Mouse (Mus musculus) CD4-positive, CD25-positive, alpha-beta regulatory T cell, adult 2 months (primary cell): ENCODE measurements around the gene Themis2.

ENCODE experiments used
- DNase-seq: peaks from one replicate; pipeline ENCODE4 v3.0.0-alpha.2; 2012; ENCODE audit warnings: low read depth, low spot score

Gene Themis2

GRCm38 (mm10) chr4:132796196-132796886, at the start of gene Themis2:
Themis2 (minus strand) TSS chr4:132796387.
- peak; percentile 87 for DNase-seq

DNA sequence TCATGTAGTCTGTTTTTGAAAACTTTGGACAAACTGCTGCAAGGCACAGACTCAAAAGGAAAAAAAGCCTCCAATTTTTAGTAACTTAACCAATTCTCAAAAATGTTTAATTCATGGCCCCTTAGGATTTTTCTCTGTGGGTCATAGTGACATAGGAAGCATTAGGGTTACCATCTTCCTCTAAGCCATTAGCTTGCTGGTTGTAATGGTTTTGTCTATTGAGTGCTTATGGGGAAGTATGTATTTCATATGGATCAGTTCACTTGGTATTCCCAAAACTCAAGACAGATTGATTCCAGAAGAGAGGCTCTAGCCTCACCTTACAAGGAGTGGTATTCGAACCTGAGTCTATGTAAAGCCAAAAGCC, 47.5 kb upstream of the Themis2 start:
- no peak for DNase-seq

DNA sequence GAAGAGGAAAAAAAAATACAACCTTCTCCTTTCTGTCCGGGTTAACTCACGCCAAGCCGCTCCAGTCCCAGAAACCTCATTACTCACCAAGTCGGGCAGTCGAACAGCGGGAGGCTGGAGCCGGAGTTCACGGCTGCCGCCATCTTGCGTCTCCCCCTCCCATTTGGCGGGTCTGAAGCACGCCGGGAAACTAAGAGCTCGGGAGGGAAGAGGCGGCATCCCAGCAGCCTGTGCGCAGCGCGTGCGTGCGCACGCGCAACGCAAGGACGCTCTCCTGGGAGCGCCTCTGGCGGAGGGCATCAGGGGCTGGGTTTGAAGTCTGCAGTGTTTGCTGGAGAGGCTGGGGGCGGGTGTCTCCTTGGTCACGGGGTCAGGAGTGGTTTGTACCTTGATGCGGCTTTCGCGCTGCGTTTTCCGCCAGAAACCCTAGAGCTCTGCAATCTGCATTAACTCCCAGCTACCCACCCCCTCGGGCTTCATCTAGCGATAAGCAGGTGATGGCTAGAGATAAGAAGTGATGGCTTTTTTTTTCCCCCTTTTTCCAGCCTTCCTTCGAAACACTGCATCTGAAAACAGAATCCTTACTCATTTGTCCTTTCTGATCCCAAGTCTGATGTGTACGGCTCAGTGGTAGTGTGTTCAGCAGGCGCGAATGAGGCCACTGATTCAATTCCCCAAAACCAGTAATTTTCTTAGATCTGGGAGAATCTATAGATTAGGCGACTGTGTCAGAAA, 47.0 kb upstream of the Themis2 start, which contains the start of gene Ppp1r8:
Gene Ppp1r8, minus strand, starts transcription at position 200 of the 735 bp plus-strand sequence.
- DNase-seq: peak; percentile 95

- DNase-seq: peak; percentile 45
Observed at GRCm38 (mm10) chr4:132842281-132842906, 46.2 kb upstream of the Themis2 start.

- DNase-seq: no peak
Observed at GRCm38 (mm10) chr4:132841493-132841892, 45.3 kb upstream of the Themis2 start.

- DNase-seq: peak; percentile 86
Observed at GRCm38 (mm10) chr4:132823614-132824366, 27.6 kb upstream of the Themis2 start.

DNA sequence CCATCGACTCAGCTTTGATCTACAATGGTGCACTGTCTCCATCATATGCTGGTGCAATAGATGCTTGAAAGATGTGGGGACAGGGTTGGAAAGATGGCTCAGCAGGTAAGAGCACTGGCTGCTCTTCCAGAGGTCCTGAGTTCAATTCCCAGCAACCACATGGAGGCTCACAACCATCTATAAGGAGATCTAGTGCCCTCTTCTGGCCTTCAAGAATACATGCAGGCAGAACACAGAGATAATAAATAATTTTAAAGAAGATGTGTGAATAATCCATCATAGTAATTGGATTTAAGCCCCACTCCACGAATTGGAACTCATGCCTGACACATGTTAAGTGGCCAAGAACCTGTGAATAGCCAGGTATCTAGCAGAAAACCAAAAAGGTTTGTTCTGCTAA, 22.3 kb upstream of the Themis2 start:
- DNase-seq: no peak

- DNase-seq: no peak
Observed at GRCm38 (mm10) chr4:132816855-132817254, 20.7 kb upstream of the Themis2 start.

GRCm38 (mm10) chr4:132816404-132816803, 20.2 kb upstream of the Themis2 start:
- no peak for DNase-seq

DNA sequence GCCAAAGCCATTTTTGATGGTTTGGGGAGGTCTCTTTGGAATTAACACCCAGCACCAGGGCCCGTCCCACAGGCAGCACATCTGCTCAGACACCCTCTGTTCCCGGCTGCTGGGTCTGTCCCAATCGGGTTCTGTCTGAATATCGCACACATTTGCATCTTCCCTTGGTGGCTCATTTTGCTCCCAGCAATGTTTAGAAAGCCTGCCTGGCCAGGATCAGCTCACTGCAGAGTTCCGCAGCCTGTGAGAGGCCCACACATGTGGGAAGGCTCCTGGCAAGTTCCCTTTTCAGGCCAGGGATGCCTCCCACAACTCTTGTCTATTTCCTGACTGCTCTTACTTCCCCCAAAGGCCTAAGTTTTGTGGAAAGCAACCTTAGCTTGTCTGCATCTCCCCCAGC, 13.4 kb upstream of the Themis2 start:
- DNase-seq: no peak

GRCm38 (mm10) chr4:132807771-132808641, 11.8 kb upstream of the Themis2 start:
- peak; percentile 23 for DNase-seq

DNA sequence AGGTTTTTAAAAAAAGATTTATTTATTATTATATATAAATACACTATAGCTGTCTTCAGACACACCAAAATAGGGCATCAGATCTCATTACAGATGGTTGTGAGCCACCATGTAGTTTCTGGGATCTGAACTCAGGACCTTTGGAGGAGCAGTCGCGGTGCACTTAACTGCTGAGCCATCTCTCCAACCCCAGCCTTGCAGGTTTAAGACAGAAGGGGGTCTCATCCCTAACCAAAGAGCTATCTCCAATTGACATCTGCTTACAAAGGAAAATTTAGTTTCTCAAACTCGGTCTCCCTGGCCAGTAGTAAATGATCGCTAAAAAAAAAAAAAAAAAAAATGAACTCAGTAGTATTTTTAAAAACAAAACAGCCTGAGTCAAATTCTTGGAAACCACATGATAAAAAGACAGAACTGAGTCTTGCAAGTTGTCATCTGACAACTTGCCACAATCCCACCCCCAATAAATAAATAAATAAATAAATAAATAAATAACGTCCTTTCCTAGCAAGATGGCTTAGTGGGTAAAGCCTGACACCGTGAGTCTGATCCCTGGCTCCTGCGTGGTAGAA, 10.5 kb upstream of the Themis2 start:
- no peak for DNase-seq

GRCm38 (mm10) chr4:132805599-132806197, 9.5 kb upstream of the Themis2 start:
- DNase-seq: no peak

- no peak for DNase-seq
Observed at GRCm38 (mm10) chr4:132805146-132805545, 9.0 kb upstream of the Themis2 start.

DNA sequence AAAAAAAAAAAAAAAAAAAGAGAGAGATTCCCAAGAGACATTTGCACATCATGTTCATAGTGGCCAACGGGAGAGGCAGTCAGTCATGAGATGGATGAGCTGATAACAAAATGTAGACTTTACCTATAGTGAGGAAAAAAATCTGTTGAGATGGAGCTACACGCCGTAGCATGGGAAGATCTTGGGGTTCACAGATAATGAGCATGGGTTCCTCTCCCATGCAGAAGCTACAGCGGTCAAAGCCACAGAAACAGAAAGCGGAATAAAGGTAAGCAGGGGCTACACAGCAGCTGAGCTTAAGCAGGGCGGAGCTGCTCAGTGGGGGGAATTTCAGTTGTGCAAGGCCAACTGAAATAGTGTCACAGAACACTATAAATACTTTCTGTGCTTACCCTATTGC, 8.1 kb upstream of the Themis2 start:
- DNase-seq: no peak

DNA sequence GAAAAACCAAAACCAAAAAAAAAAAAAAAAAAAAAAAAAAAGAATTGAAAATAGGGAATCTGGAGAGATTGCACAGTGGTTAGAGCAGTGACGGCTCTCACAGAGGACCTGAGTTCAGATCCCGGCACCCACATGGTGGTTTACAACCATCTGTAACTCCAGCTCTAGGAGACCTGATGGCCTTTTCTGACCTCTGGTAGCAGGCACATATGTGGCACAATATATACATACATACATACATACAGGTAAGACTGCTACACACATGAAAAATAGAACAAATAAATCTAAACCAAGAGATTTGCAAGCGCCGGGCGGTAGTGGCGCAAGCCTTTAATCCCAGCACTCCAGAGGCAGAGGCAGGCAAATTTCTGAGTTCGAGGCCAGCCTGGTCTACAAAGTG, 7.7 kb upstream of the Themis2 start:
- DNase-seq: no peak

GRCm38 (mm10) chr4:132803212-132803611, 7.0 kb upstream of the Themis2 start:
- no peak for DNase-seq

- DNase-seq: peak; percentile 62
Observed at GRCm38 (mm10) chr4:132802171-132802637, 6.0 kb upstream of the Themis2 start.

- DNase-seq: no peak
Observed at GRCm38 (mm10) chr4:132801176-132802077, 5.2 kb upstream of the Themis2 start.
